Mouse (Mus musculus): ENCODE measurements at regions not wholly inside any gene's neighbourhood (a gene's known extent, or its start where the extent isn't known, plus 50 kb on each side); places are given as distances from the start of the nearest gene placed in this dataset.
A peak's percentile ranks its signal among the peaks of the same experiment; 100 is the strongest.

GRCm38 (mm10) chr1:40967768-40968504, 162.5 kb downstream of the Tmem182 start:
- H3K4me1 ChIP-seq (ENCODE audit: insufficient read depth, low read length): no peaks in the 10 kb centered on the region
- 65% methylated on average over 17 of the region's 17 CpGs for WGBS
- no peaks in the 10 kb centered on the region for H3K27me3 ChIP-seq (ENCODE audit: insufficient read depth, low read length)
- no peak overlapping the region for H3K4me3 ChIP-seq (ENCODE audit: low read length)
- H3K4me2 ChIP-seq (replicated peaks; ENCODE audit: low read depth, low read length): no peak overlapping the region
- no peaks in the 10 kb centered on the region for H3K36me3 ChIP-seq (ENCODE audit: insufficient read depth, low read length)
- H3K9ac ChIP-seq (replicated peaks; ENCODE audit: low read length): no peak overlapping the region
- no peak overlapping the region for H3K27ac ChIP-seq (ENCODE audit: low read length)
- H3K9me3 ChIP-seq (ENCODE audit: low read length): no peaks in the 10 kb centered on the region
- ATAC-seq (ENCODE audit: low FRiP score, low TSS enrichment): no peak

- Histone ChIP-seq H3K36me3 (ENCODE audit: insufficient read depth, low read length) (no peaks in the 10 kb centered on the region), H3K9me3 (ENCODE audit: low read length) (no peaks in the 10 kb centered on the region), H3K4me2 (replicated peaks; ENCODE audit: low read depth, low read length) (no peak overlapping the region), H3K27me3 (ENCODE audit: insufficient read depth, low read length) (no peaks in the 10 kb centered on the region), H3K9ac (replicated peaks; ENCODE audit: low read length) (no peak overlapping the region), H3K4me3 (ENCODE audit: low read length) (no peak overlapping the region), H3K27ac (ENCODE audit: low read length) (no peak overlapping the region), H3K4me1 (ENCODE audit: insufficient read depth, low read length) (no peaks in the 10 kb centered on the region)
- WGBS: 66% methylated on average over 2 of the region's 2 CpGs
- ATAC-seq (ENCODE audit: low FRiP score, low TSS enrichment): no peak
These were observed 178.4 kb downstream of the Tmem182 start for GRCm38 (mm10) chr1:40983762-40984161.

- H3K36me3 ChIP-seq (ENCODE audit: insufficient read depth, low read length): no peaks in the 10 kb centered on the region
- no peak for ATAC-seq (ENCODE audit: low FRiP score, low TSS enrichment)
- no peak overlapping the region for H3K4me3 ChIP-seq (ENCODE audit: low read length)
- no peaks in the 10 kb centered on the region for H3K9me3 ChIP-seq (ENCODE audit: low read length)
- H3K27ac ChIP-seq (ENCODE audit: low read length): no peak overlapping the region
- H3K4me1 ChIP-seq (ENCODE audit: insufficient read depth, low read length): no peaks in the 10 kb centered on the region
- no peak overlapping the region for H3K4me2 ChIP-seq (replicated peaks; ENCODE audit: low read depth, low read length)
- no peaks in the 10 kb centered on the region for H3K27me3 ChIP-seq (ENCODE audit: insufficient read depth, low read length)
- WGBS: 76% methylated on average over 4 of the region's 4 CpGs
- H3K9ac ChIP-seq (replicated peaks; ENCODE audit: low read length): no peak overlapping the region
These were observed 187.9 kb downstream of the Tmem182 start for GRCm38 (mm10) chr1:40993327-40993726.

- no peaks in the 10 kb centered on the region for H3K9me3 ChIP-seq (ENCODE audit: low read length)
- ATAC-seq (ENCODE audit: low FRiP score, low TSS enrichment): 0 out of 2 replicates have a peak, but pooled peaks have one; percentile 67
- no peaks in the 10 kb centered on the region for H3K36me3 ChIP-seq (ENCODE audit: insufficient read depth, low read length)
- no peak overlapping the region; the same call in 1 of the 2 replicates for H3K4me2 ChIP-seq (replicated peaks; ENCODE audit: low read depth, low read length)
- H3K9ac ChIP-seq (replicated peaks; ENCODE audit: low read length): no peak overlapping the region
- no peaks in the 10 kb centered on the region for H3K4me1 ChIP-seq (ENCODE audit: insufficient read depth, low read length)
- WGBS: 41% methylated on average over 13 of the region's 13 CpGs
- no peaks in the 10 kb centered on the region for H3K27me3 ChIP-seq (ENCODE audit: insufficient read depth, low read length)
- no peak overlapping the region for H3K4me3 ChIP-seq (ENCODE audit: low read length)
- H3K27ac ChIP-seq (ENCODE audit: low read length): no peak overlapping the region
These were observed 196.0 kb downstream of the Tmem182 start for GRCm38 (mm10) chr1:41001154-41001949.

GRCm38 (mm10) chr1:41002006-41002405, 196.6 kb downstream of the Tmem182 start:
- H3K4me1 ChIP-seq (ENCODE audit: insufficient read depth, low read length): no peaks in the 10 kb centered on the region
- WGBS: 43% methylated on average over 9 of the region's 9 CpGs

GRCm38 (mm10) chr1:41026943-41027342, 221.5 kb downstream of the Tmem182 start:
- H3K4me3 ChIP-seq (ENCODE audit: low read length): no peak overlapping the region
- H3K27ac ChIP-seq (ENCODE audit: low read length): no peak overlapping the region
- ATAC-seq (ENCODE audit: low FRiP score, low TSS enrichment): no peak
- 75% methylated on average over 4 of the region's 4 CpGs for WGBS
- no peaks in the 10 kb centered on the region for H3K36me3 ChIP-seq (ENCODE audit: insufficient read depth, low read length)
- no peaks in the 10 kb centered on the region for H3K4me1 ChIP-seq (ENCODE audit: insufficient read depth, low read length)
- H3K9me3 ChIP-seq (ENCODE audit: low read length): no peaks in the 10 kb centered on the region
- no peaks in the 10 kb centered on the region for H3K27me3 ChIP-seq (ENCODE audit: insufficient read depth, low read length)
- H3K9ac ChIP-seq (replicated peaks; ENCODE audit: low read length): no peak overlapping the region
- H3K4me2 ChIP-seq (replicated peaks; ENCODE audit: low read depth, low read length): no peak overlapping the region

More at GRCm38 (mm10) chr1:41002006-41002405, 196.6 kb downstream of the Tmem182 start:
- H3K27me3 ChIP-seq (ENCODE audit: insufficient read depth, low read length): no peaks in the 10 kb centered on the region
- no peak overlapping the region; the same call in 1 of the 2 replicates for H3K4me2 ChIP-seq (replicated peaks; ENCODE audit: low read depth, low read length)
- no peaks in the 10 kb centered on the region for H3K36me3 ChIP-seq (ENCODE audit: insufficient read depth, low read length)
- ATAC-seq (ENCODE audit: low FRiP score, low TSS enrichment): no peak
- H3K27ac ChIP-seq (ENCODE audit: low read length): no peak overlapping the region
- H3K4me3 ChIP-seq (ENCODE audit: low read length): no peak overlapping the region
- no peaks in the 10 kb centered on the region for H3K9me3 ChIP-seq (ENCODE audit: low read length)
- no peak overlapping the region for H3K9ac ChIP-seq (replicated peaks; ENCODE audit: low read length)

- Histone ChIP-seq H3K4me1 (ENCODE audit: insufficient read depth, low read length) (no peaks in the 10 kb centered on the region), H3K36me3 (ENCODE audit: insufficient read depth, low read length) (no peaks in the 10 kb centered on the region), H3K27me3 (ENCODE audit: insufficient read depth, low read length) (no peaks in the 10 kb centered on the region), H3K9me3 (ENCODE audit: low read length) (no peaks in the 10 kb centered on the region), H3K9ac (replicated peaks; ENCODE audit: low read length) (no peak overlapping the region), H3K4me3 (ENCODE audit: low read length) (no peak overlapping the region), H3K27ac (ENCODE audit: low read length) (no peak overlapping the region), H3K4me2 (replicated peaks; ENCODE audit: low read depth, low read length) (no peak overlapping the region)
- WGBS: 60% methylated on average over 4 of the region's 4 CpGs
- no peak for ATAC-seq (ENCODE audit: low FRiP score, low TSS enrichment)
These were observed 222.2 kb downstream of the Tmem182 start for GRCm38 (mm10) chr1:41027540-41027978.

GRCm38 (mm10) chr1:41028021-41028420, 222.6 kb downstream of the Tmem182 start:
- H3K9ac ChIP-seq (replicated peaks; ENCODE audit: low read length): no peak overlapping the region
- no peaks in the 10 kb centered on the region for H3K4me1 ChIP-seq (ENCODE audit: insufficient read depth, low read length)
- no peaks in the 10 kb centered on the region for H3K9me3 ChIP-seq (ENCODE audit: low read length)
- H3K36me3 ChIP-seq (ENCODE audit: insufficient read depth, low read length): no peaks in the 10 kb centered on the region
- H3K4me3 ChIP-seq (ENCODE audit: low read length): no peak overlapping the region
- 90% methylated on average over 2 of the region's 2 CpGs for WGBS
- H3K27ac ChIP-seq (ENCODE audit: low read length): no peak overlapping the region
- no peaks in the 10 kb centered on the region for H3K27me3 ChIP-seq (ENCODE audit: insufficient read depth, low read length)
- no peak for ATAC-seq (ENCODE audit: low FRiP score, low TSS enrichment)
- no peak overlapping the region for H3K4me2 ChIP-seq (replicated peaks; ENCODE audit: low read depth, low read length)

- Histone ChIP-seq H3K4me3 (ENCODE audit: low read length) (no peak overlapping the region), H3K9ac (replicated peaks; ENCODE audit: low read length) (no peak overlapping the region), H3K27ac (ENCODE audit: low read length) (no peak overlapping the region), H3K36me3 (ENCODE audit: insufficient read depth, low read length) (no peaks in the 10 kb centered on the region), H3K4me1 (ENCODE audit: insufficient read depth, low read length) (no peaks in the 10 kb centered on the region), H3K4me2 (replicated peaks; ENCODE audit: low read depth, low read length) (no peak overlapping the region), H3K27me3 (ENCODE audit: insufficient read depth, low read length) (no peaks in the 10 kb centered on the region), H3K9me3 (ENCODE audit: low read length) (0 out of 2 replicates have a peak, but pooled peaks cover 2% of the 10 kb centered on the region)
- no peak for ATAC-seq (ENCODE audit: low FRiP score, low TSS enrichment)
- WGBS: 53% methylated on average over 22 of the region's 22 CpGs
These were observed 229.9 kb downstream of the Tmem182 start for GRCm38 (mm10) chr1:41035085-41035880.
